Mouse (Mus musculus): ENCODE measurements at regions not wholly inside any gene's neighbourhood (a gene's known extent, or its start where the extent isn't known, plus 50 kb on each side); places are given as distances from the start of the nearest gene placed in this dataset.

- no peak for TF ChIP-seq CTCF (IDR thresholded peaks at IDR 0.05; ENCODE audit: control insufficient read depth, insufficient read depth, insufficient read length)
- no peak for TF ChIP-seq USF1 (IDR thresholded peaks at IDR 0.05; ENCODE audit: low read depth)
- TF ChIP-seq CEBPB (IDR thresholded peaks at IDR 0.05; ENCODE audit: low read depth): no peak
- no peak for TF ChIP-seq MYOD1 (IDR thresholded peaks at IDR 0.05; ENCODE audit: control insufficient read depth, insufficient read length, low read depth)
- no peak for TF ChIP-seq MYOG (IDR thresholded peaks at IDR 0.05; ENCODE audit: control insufficient read depth, extremely low read depth, insufficient read length)
- TF ChIP-seq MAX (IDR thresholded peaks at IDR 0.05): no peak
Measured at GRCm38 (mm10) chr1:14485746-14486145, 1607.4 kb downstream of the 4930444P10Rik start.

All from C2C12 (cell line).